In the genomic region with DNA sequence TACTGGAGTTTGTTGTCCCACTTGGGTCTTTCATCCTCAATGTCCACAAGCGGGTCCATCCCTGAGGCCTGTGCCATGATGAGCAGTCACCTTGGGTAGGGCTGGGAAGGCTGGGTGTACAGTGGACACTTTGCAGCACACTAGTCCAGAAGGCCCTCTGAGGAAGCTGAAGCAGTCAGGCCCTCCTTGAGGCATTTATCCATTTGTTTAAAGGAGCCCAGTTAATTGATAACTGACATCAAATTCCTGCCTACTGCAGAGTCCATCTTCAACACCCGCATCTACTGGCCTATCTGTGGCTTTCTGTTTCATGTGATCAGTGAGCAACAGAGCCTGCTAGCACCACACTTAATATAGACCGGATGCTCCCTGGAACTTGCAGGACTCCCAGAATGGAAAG, we compare ENCODE assay signal across 18 mouse cellular contexts. TPM values are rescaled to one million over a fixed set of nuclear protein-coding genes. Genes with fewer than 3 reads are reported as not detected.
"Had no signal": no experiment of that assay in that cellular context is flagged by ENCODE, and none has a peak within 500 bp of the region (broad histone marks: within the 10 kb centered on the region; RNA-seq: fewer than 3 reads in every experiment).

TSS of gene Slc6a18 (minus strand) at position 171 of the 400 bp plus-strand sequence.

- DNase-seq: lung, adult 2 months; lung, postnatal 36 days; retina, postnatal 1 day; right cerebral cortex, postnatal 4 days; spleen, adult 18-20 months; thymus, adult 18-20 months; thymus, postnatal 14 days had no signal

- H3K4me2 ChIP-seq: liver, embryonic 11.5 days; liver, embryonic 15.5 days; midbrain, embryonic 13.5 days; neural tube, embryonic 12.5 days had no signal

- H3K9ac ChIP-seq: liver, embryonic 15.5 days; midbrain, embryonic 13.5 days; neural tube, embryonic 12.5 days had no signal

- H3K36me3 ChIP-seq: limb, embryonic 10.5 days; liver, embryonic 15.5 days; midbrain, embryonic 13.5 days; neural tube, embryonic 12.5 days had no signal

- H3K27ac ChIP-seq: layer of hippocampus, adult 2 months; limb, embryonic 10.5 days; liver, embryonic 15.5 days; midbrain, embryonic 13.5 days; neural tube, embryonic 12.5 days had no signal

- ATAC-seq: hindbrain, embryonic 16.5 days; inflammation-experienced regulatory T-cells, adult 6 months; intestine, postnatal 0 days; lung, postnatal 0 days; midbrain, embryonic 13.5 days had no signal

- H3K4me1 ChIP-seq: limb, embryonic 10.5 days; midbrain, embryonic 13.5 days; neural tube, embryonic 12.5 days had no signal

- H3K9me3 ChIP-seq: limb, embryonic 10.5 days; liver, embryonic 15.5 days; midbrain, embryonic 13.5 days; neural tube, embryonic 12.5 days had no signal

- H3K27me3 ChIP-seq: liver, embryonic 15.5 days; neural tube, embryonic 12.5 days had no signal

- H3K4me3 ChIP-seq: layer of hippocampus, adult 2 months; limb, embryonic 10.5 days; liver, embryonic 15.5 days; midbrain, embryonic 13.5 days; neural tube, embryonic 12.5 days had no signal

RNA-seq across cellular contexts. Expression of gene Slc6a18, which starts in this region (rescaled TPM):
- polyA plus RNA-seq: hindbrain, embryonic 16.5 days; inflammation-experienced regulatory T-cells, adult 6 months; limb, embryonic 10.5 days; liver, embryonic 11.5 days; liver, embryonic 15.5 days; lung, adult 2 months; lung, postnatal 0 days; midbrain, embryonic 13.5 days; neural tube, embryonic 12.5 days; stomach, embryonic 14.5 days had no signal
